Mouse (Mus musculus) heart, embryonic 13.5 days (tissue): ENCODE measurements around the gene Grap. TPM values are rescaled to one million over a fixed set of nuclear protein-coding genes. Genes with fewer than 3 reads are reported as not detected.
A peak's percentile ranks its signal among the peaks of the same experiment; 100 is the strongest.

Experiments used
- ATAC-seq: fragments of 200-750 bp; cut with Nextera tagmentation; 2 replicates; pipeline ENCODE4 v1.8.0; 2017; ENCODE audit warnings: moderate TSS enrichment; ENCODE audit not compliant: insufficient number of reproducible peaks, low FRiP score, low TSS enrichment; ENCODE audit errors: extremely low read depth
- H3K27ac ChIP-seq: fragments of 300-500 bp; sonication (generic); replicated peaks from 2 replicates; pipeline ENCODE4 v1.5.1; 2015; ENCODE audit warnings: moderate library complexity, mild to moderate bottlenecking, inconsistent platforms
- H3K27me3 ChIP-seq: fragments of 300-500 bp; sonication (generic); replicated peaks from 2 replicates; pipeline ENCODE4 v1.6.1; 2015; ENCODE audit warnings: mild to moderate bottlenecking, inconsistent platforms
- H3K36me3 ChIP-seq: fragments of 300-500 bp; sonication (generic); 2 replicates; pipeline ENCODE4 v1.6.1; 2015; ENCODE audit warnings: mild to moderate bottlenecking, inconsistent platforms
- H3K4me1 ChIP-seq: fragments of 300-500 bp; sonication (generic); 2 replicates; pipeline ENCODE4 v1.6.1; 2015; ENCODE audit warnings: inconsistent platforms
- H3K4me2 ChIP-seq: fragments of 300-500 bp; sonication (generic); 2 replicates; pipeline ENCODE4 v1.6.1; 2015; ENCODE audit warnings: inconsistent platforms, mild to moderate bottlenecking, moderate library complexity
- H3K4me3 ChIP-seq: fragments of 300-500 bp; sonication (generic); 2 replicates; pipeline ENCODE4 v1.5.1; 2015; ENCODE audit warnings: moderate library complexity, mild to moderate bottlenecking, inconsistent platforms
- H3K9ac ChIP-seq: fragments of 300-500 bp; sonication (generic); 2 replicates; pipeline ENCODE4 v1.6.1; 2015; ENCODE audit warnings: inconsistent platforms, mild to moderate bottlenecking, moderate library complexity
- H3K9me3 ChIP-seq: fragments of 300-500 bp; sonication (generic); 2 replicates; pipeline ENCODE4 v1.6.1; 2016; ENCODE audit warnings: inconsistent platforms
- whole genome bisulfite sequencing: fragments of 180-500 bp; shearing (Covaris S2); methylation state at CpG from one replicate; pipeline ENCODE4 v1.1.7; 2015; ENCODE audit warnings: mixed read lengths; 5-methylcytosine and 5-hydroxymethylcytosine counted together
- polyA plus RNA-seq: library from polyadenylated mRNA; unstranded; fragments of >200 nt; fragmentation: Nextera tagmentation; extraction: Ambion mirVana; gene quantifications from 2 replicates; pipeline ENCODE4 v1.2.1, GENCODE M21; 2015

The Grap gene
- polyA plus RNA-seq, 1 experiment from 2014 or later: 11.2 TPM

DNA sequence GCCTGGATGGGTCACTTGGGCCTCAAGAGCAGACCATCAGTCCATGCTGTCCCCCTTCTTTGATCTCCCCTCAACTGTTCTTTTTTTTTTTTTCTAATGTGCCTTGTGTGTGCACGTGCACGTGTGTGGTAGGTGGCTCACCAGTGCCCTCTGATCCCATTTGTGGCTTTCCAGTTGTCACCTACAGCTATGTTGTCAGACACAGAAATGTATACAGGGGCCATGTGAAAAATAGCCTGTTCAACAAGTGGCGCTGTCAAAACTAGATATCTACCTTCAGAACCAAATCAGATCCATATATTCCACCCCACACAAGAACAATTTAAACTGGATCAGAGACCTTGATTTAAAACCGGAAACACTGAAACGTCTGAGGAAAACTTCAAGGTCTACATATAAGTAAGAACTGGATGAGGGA lies 3.9 kb upstream of the Grap start:
- ATAC-seq: no peak
- Histone ChIP-seq H3K9me3 (no peaks in the 10 kb centered on the region), H3K4me1 (peaks cover 8% of the 10 kb centered on the region), H3K4me2 (no peak overlapping the region), H3K36me3 (no peaks in the 10 kb centered on the region), H3K4me3 (no peak overlapping the region), H3K9ac (no peak overlapping the region), H3K27ac (no peak overlapping the region), H3K27me3 (no peaks in the 10 kb centered on the region)
- WGBS: 85% methylated on average over 5 of the region's 5 CpGs

DNA sequence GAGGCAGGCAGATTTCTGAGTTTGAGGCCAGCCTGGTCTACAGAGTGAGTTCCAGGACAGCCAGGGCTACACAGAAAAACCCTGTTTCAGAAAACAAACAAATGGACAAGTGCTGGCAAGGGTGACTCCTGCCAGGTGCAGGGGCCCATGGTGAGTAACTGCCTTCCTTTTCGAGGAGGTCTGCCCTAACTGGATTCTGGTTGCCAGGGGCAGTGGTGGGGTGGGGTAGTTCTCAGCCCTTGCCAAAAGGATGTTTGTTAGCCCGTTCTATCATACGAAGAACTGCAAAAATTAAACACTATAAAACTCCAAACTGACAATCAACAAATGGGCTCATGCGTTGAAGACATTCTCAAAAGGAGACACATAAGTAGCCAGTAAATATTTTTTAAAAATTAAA lies 3.4 kb upstream of the Grap start:
- no peaks in the 10 kb centered on the region for H3K27me3 ChIP-seq
- no peak overlapping the region for H3K4me2 ChIP-seq
- no peak for ATAC-seq
- H3K27ac ChIP-seq: no peak overlapping the region
- WGBS: 83% methylated on average over 4 of the region's 4 CpGs
- H3K9ac ChIP-seq: no peak overlapping the region
- H3K9me3 ChIP-seq: no peaks in the 10 kb centered on the region
- peaks cover 3% of the 10 kb centered on the region for H3K4me1 ChIP-seq
- H3K36me3 ChIP-seq: no peaks in the 10 kb centered on the region
- no peak overlapping the region for H3K4me3 ChIP-seq

DNA sequence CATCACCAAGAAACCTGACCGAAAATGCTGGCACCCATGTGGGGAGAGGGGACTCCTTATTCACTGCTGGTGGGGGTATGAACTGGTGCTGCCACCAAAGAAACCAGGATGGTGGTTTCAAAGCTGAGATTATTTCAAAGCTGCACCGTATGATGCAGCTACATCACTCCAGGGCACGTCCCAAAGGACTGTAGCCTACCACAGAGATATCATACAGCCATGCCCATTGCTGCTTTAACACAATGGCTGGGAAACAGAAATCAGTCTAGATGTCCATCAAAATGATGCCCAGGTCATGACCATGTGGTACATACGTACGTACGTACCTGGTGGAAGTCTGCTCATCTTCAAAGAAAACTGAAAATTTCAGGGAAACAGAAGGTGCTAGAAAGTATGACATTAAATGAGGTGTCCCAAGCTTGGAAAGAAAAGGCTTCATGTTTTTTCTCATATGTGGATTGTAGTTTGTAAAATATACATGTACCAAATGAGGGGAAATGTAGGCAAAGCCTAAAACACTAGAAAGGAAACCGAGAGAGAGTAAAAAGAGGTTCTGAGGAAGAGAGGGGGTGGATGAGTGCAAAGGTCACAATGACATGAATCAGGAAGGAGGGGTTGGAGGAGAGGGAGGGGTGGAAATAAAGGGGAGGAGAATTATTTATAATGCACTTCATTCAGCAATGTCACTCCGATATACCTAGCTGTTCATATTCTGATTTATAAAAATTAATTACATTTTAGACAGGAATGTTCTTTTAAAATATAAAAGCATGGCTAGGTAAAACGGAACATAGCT lies 2.4 kb upstream of the Grap start:
- H3K9ac ChIP-seq: no peak overlapping the region
- no peaks in the 10 kb centered on the region for H3K9me3 ChIP-seq
- H3K36me3 ChIP-seq: no peaks in the 10 kb centered on the region
- H3K4me2 ChIP-seq: no peak overlapping the region
- ATAC-seq: no peak
- no peaks in the 10 kb centered on the region for H3K27me3 ChIP-seq
- no peaks in the 10 kb centered on the region for H3K4me1 ChIP-seq
- WGBS: 79% methylated on average over 9 of the region's 9 CpGs
- no peak overlapping the region for H3K27ac ChIP-seq
- H3K4me3 ChIP-seq: no peak overlapping the region

DNA sequence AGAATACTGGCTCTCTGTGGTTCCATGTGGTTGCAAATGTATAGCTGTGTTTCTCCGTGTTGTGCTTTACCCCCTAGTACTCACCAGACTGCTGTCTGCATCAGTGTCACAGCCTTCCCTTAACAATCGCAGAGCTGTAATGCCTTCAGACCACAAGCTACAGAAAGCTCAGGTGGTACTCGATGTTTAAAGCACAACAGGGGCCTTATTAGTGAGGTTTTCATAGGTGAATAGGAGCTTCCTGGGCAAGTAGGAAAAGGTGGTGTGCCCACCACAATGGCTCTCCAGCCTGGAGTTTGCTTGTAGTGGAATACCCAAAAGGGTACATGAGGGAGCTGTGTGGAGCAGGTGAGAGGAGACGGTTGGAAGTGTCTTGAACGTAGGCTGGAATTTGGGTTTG lies 849 bp upstream of the Grap start:
- no peak overlapping the region for H3K27ac ChIP-seq
- WGBS: 86% methylated on average over 5 of the region's 5 CpGs

DNA sequence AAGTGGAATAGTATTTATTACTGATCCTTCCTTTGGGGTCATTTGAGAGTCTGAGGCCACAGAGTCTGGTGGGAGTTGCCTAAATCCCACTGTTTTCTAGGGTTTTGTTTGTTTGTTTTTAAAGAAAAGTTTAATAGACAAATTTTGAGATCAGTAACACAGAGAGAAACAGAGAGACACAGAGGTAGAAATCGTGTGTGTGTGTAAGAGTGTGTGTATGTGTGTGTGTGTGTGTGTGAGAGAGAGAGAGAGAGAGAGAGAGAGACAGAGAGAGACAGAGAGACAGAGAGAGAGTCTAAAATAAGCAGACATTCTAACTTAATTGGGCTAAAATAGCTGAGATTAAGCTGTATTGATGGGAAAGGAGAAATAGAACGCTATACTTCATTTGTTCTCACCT lies 503 bp downstream of the Grap start:
- no peak for ATAC-seq
- no peak overlapping the region for H3K27ac ChIP-seq
- peak overlapping the region; percentile 29 for H3K4me3 ChIP-seq
- H3K4me1 ChIP-seq: peaks cover under 1% of the 10 kb centered on the region; the same call in 1 of the 2 replicates
- 0 out of 2 replicates have a peak overlapping the region, but pooled peaks have one; percentile 42 for H3K9ac ChIP-seq
- 58% methylated on average over 2 of the region's 2 CpGs for WGBS
- H3K4me2 ChIP-seq: peak overlapping the region; percentile 39
- H3K36me3 ChIP-seq: no peaks in the 10 kb centered on the region
- no peaks in the 10 kb centered on the region for H3K9me3 ChIP-seq
- no peaks in the 10 kb centered on the region for H3K27me3 ChIP-seq

More for the DNA sequence above, 849 bp upstream of the Grap start:
- ATAC-seq: no peak
- H3K4me3 ChIP-seq: no peak overlapping the region
- no peaks in the 10 kb centered on the region for H3K36me3 ChIP-seq
- H3K9ac ChIP-seq: no peak overlapping the region
- no peaks in the 10 kb centered on the region for H3K4me1 ChIP-seq
- H3K4me2 ChIP-seq: no peak overlapping the region
- no peaks in the 10 kb centered on the region for H3K9me3 ChIP-seq
- no peaks in the 10 kb centered on the region for H3K27me3 ChIP-seq

DNA sequence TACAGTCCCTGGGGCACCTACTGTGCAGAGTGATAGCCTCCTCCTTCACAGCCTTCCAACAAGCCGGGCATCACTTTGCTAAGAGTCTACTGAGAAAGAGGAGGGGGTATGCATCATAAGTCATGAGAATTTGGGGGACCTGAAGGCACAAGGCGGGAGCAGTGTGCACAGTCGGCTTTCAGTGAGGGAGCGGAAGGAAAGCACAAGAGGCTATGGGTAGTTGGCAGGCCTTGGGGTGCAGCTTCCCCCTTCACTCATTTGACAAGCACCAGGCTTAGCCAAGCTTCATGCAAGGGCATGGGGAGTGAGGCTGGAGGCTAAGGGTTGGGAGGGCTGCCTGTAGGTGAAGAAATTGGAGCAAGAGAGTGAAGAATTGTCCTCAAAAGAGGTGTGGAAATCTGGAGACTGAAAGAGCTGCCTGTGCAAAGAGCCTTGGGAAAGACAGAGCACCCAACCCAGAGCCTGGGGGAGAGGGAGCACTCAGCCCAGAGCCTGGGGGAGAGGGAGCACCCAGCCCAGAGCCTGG lies 1.8 kb downstream of the Grap start:
- Histone ChIP-seq H3K36me3 (no peaks in the 10 kb centered on the region), H3K27me3 (no peaks in the 10 kb centered on the region), H3K9me3 (no peaks in the 10 kb centered on the region), H3K9ac (no peak overlapping the region), H3K4me1 (peaks cover 10% of the 10 kb centered on the region), H3K4me2 (peak overlapping the region; percentile 39; the same call in 1 of the 2 replicates), H3K27ac (no peak overlapping the region), H3K4me3 (no peak overlapping the region)
- no peak for ATAC-seq
- 79% methylated on average over 4 of the region's 4 CpGs for WGBS

DNA sequence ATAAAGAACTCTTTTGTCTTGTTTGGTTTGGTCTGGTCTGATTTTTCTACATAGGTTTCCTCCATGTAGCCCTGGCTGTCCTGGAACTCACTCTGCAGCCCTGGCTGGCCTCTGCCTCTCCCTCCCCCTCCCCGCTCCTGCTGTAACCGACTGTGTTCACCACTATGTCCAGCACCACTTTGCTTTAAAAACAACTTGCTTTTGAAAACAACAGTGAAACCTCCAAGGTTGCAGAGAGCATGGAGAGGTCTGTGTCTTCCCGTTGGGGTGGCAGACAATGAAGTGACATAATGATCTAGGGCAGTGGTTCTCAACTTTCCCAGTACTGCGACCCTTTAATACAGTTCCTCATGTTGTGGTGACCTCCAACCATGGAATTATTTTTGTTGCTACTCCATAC lies 2.6 kb downstream of the Grap start:
- H3K4me1 ChIP-seq: peaks cover 10% of the 10 kb centered on the region
- no peaks in the 10 kb centered on the region for H3K36me3 ChIP-seq
- H3K27me3 ChIP-seq: no peaks in the 10 kb centered on the region
- no peak overlapping the region for H3K4me3 ChIP-seq
- no peak overlapping the region for H3K4me2 ChIP-seq
- 54% methylated on average over 4 of the region's 4 CpGs for WGBS
- no peak for ATAC-seq
- H3K9ac ChIP-seq: no peak overlapping the region
- H3K9me3 ChIP-seq: no peaks in the 10 kb centered on the region
- no peak overlapping the region for H3K27ac ChIP-seq

DNA sequence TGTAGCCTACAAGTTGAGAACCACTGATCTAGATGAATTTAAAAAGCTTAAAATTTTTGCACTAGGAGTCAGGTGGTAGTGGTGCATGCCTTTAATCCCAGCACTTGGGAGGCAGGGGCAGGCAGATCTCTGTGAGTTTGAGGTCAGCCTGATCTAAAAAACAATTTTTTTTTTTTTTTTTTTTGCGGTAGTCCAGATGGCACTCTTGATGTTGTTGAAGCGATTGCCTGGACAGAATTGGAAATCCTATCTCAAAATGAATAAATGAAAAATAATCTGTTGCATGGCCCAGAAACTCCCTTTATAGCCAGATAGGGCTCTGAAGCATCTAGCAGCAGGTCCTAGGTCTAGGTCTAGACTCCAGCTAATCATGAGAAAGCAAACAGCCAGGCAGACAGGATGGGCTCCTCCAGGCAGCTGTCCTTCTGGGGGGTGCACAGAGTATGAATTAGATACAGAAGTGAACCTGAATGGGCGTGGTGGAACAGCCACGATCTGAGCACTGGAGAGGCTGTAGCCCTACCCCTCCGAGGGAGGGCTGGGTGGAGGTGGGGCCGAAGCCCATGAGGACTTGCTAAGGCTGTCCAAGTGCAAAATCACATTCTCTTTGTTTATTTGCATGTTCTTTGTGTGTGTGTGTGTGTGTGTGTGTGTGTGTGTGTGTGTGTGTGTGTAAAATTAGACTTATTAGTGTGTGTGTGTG lies 3.2 kb downstream of the Grap start:
- H3K9ac ChIP-seq: no peak overlapping the region
- H3K27ac ChIP-seq: no peak overlapping the region
- no peak overlapping the region for H3K4me3 ChIP-seq
- 59% methylated on average over 6 of the region's 6 CpGs for WGBS
- H3K36me3 ChIP-seq: no peaks in the 10 kb centered on the region
- no peaks in the 10 kb centered on the region for H3K9me3 ChIP-seq
- no peak for ATAC-seq
- no peak overlapping the region for H3K4me2 ChIP-seq
- H3K4me1 ChIP-seq: peaks cover 10% of the 10 kb centered on the region
- H3K27me3 ChIP-seq: no peaks in the 10 kb centered on the region

DNA sequence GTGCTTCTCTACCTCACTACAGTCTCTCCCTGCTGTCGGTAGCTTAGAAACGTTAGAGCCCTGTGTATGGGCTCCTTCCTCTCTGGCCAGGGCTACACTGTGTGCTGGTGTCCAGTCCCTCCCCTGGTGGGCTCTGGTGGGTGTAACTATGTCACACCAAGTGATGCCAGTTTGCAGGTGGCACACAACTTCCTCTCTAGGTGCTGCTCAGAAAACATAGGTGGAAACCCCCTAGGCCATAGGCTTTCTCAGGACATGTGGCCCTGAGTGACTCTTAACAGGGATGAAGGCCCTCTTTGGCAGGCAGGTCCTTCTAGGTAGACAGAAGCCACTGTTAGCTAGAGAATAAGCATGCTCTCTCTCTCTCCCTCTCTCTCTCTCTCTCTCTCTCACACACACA lies 4.4 kb downstream of the Grap start:
- Histone ChIP-seq H3K36me3 (no peaks in the 10 kb centered on the region), H3K27me3 (no peaks in the 10 kb centered on the region), H3K4me2 (no peak overlapping the region), H3K27ac (no peak overlapping the region), H3K9ac (no peak overlapping the region), H3K4me1 (peaks cover 10% of the 10 kb centered on the region), H3K9me3 (no peaks in the 10 kb centered on the region), H3K4me3 (no peak overlapping the region)
- ATAC-seq: no peak
- WGBS: 62% methylated on average over 2 of the region's 2 CpGs

DNA sequence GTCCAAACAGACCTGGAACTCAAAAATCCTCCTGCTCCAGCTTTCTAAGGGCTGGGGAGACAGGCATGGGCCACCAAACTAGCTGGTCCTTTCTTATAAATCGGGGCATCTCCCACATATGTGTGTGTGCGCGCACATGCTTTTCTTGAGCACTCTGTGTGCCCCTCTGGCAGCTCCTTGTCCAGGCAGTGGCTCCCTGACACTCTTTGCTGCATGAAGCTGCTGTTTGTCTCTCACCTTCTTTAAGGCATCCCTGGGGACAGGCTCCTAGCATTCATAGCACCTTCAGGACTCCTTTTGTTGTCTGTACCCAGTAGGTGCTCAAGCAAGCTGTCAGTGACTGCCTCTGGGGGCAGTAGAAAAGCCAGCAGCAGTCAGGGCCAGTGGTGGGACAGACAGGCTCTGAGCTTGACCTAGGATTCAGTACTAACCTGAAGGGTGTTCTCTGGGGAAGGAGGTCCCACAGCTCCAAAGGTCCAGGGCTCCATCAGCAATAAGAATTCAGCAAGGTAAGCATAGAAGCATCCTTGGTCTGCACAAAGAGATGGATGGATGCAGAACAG lies 5.4 kb downstream of the Grap start:
- 90% methylated on average over 3 of the region's 3 CpGs for WGBS
- Histone ChIP-seq H3K4me3 (no peak overlapping the region), H3K9me3 (no peaks in the 10 kb centered on the region), H3K36me3 (no peaks in the 10 kb centered on the region), H3K4me2 (no peak overlapping the region), H3K9ac (no peak overlapping the region), H3K4me1 (peaks cover 10% of the 10 kb centered on the region), H3K27ac (peak overlapping the region; percentile 17; the same call in 1 of the 2 replicates), H3K27me3 (no peaks in the 10 kb centered on the region)
- no peak for ATAC-seq

DNA sequence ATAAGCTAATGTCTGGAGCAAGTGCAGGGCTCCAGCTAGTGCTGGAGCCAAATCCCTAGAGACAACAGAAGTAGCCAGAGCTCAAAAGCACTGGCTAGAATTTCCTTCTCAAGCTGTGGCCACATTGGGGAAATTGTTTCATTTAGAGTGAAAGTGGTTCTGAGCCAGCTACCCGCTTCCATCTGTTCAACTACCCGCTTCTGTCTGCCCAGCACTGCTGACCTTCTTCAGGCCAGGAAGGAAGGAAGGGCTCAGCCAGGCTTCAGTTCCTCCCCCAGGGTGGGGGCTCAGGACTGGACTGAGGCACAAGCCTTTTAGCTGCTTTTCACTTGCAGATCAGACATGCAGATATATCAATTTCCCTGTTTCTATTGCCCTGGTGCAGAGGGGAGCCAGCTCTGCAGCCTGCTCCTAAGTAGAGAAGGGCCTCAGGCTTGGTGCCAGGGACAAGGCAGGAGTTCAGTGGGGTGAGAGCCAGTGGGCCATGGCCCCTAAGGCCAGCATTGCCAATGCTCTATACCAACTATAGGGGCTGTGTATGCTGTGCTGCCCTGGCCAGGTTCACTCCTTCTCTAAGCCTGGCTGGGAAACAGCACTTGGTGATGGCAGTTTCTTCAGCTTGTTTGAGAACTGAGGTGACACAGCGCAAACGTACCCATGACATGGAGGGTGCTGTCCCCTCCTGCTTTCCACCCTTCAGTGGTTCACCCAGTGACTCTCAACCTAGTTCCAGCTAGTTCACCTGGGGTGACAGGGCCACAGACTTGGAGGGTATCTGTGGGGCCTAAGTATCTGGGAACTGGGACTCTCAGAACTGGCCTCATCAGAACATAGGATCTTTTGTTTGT lies 6.2 kb downstream of the Grap start:
- 69% methylated on average over 4 of the region's 4 CpGs for WGBS
- Histone ChIP-seq H3K4me2 (no peak overlapping the region), H3K9ac (0 out of 2 replicates have a peak overlapping the region, but pooled peaks have one; percentile 6), H3K4me3 (no peak overlapping the region), H3K4me1 (peaks cover 10% of the 10 kb centered on the region), H3K36me3 (no peaks in the 10 kb centered on the region), H3K27ac (peak overlapping the region; percentile 17; the same call in 1 of the 2 replicates), H3K27me3 (no peaks in the 10 kb centered on the region), H3K9me3 (no peaks in the 10 kb centered on the region)
- ATAC-seq: no peak
